Mouse (Mus musculus): Measurements from ENCODE around the gene Mta1.

Mta1 gene

GRCm38 (mm10) chr12:113148381-113149035 lies 50.4 kb downstream of the Mta1 start:
- peak; percentile 91 for DNase-seq (ENCODE audit: low read depth, low spot score)

- DNase-seq (ENCODE audit: low read depth, low spot score) = no peak
These were observed 51.3 kb downstream of the Mta1 start for GRCm38 (mm10) chr12:113149341-113149740.

DNA sequence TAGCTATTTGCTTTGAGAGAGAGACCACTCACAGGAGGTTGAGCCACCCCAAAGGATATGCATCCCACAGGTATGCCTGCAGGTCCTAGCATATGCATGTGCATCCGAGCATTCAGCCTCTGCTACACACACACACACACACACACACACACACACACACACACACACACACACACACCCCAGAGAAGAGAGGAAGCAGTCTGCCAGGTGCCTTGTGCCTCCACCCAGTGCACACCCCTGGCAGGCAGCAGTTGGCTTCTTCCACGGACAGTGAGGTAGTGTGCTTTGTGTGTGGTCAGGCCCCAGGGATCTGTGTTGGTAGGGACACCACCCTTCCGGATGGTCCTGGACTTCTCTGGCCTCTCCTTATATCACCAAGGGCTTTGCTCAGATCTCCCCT lies 51.8 kb downstream of the Mta1 start:
- DNase-seq (ENCODE audit: low read depth, low spot score) = no peak

- no peak for DNase-seq (ENCODE audit: low read depth, low spot score)
These were observed 52.5 kb downstream of the Mta1 start for GRCm38 (mm10) chr12:113150591-113150990.

DNA sequence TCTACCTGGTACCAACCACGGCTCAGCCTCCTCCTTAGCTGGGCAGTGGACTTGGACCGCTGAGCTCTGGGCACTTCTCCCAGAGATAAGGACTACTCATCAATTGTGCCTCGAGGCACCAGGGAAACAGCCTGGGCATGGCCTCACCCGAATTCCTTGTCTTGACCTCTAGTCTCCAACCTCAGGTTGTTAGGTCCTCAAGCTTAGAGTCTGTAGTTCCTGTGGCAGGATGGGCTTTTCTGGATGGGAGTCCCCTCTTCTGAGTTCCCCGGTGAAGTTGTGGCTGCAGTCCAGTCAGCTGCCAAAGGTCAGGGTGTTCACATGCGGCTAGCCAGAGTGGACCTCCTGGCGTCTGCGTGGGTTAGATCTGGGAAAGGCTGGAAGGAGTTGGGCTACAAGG lies 53.0 kb downstream of the Mta1 start:
- no peak for DNase-seq (ENCODE audit: low read depth, low spot score)

DNA sequence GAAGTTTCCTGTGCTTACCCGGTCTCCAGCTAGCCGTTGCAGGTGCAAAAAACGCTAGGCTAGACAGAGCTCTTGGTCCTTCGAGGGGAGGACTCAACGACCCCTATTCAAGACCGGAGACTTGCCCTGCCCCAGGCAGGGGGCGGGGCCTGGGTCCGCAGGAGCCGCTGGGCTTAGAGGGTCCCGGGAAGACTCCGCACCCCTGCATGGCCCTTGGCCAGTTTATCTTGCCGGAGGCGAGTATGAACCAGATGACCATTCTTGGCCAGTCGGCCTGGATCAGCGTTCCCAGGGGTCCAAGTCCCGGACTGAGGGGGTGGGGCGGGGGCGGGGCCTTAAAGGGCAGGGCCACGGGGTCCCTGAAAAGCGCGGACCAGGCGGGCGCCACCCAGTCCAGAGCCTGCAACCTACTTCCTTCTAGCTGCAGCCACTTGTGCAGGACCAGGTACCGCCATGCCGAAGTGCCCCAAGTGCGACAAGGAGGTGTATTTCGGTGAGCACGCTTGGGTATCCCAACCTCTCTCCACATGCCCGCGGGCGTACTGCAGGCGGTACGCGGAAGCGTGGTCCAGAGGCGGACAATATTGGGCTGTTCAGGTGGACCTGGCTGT lies 53.7 kb downstream of the Mta1 start:
- no peak for DNase-seq (ENCODE audit: low read depth, low spot score)

- peak; percentile 56 for DNase-seq (ENCODE audit: low read depth, low spot score)
These were observed 54.2 kb downstream of the Mta1 start for GRCm38 (mm10) chr12:113152272-113152661.

GRCm38 (mm10) chr12:113152991-113153525 lies 55.0 kb downstream of the Mta1 start:
- DNase-seq (ENCODE audit: low read depth, low spot score) = no peak

DNA sequence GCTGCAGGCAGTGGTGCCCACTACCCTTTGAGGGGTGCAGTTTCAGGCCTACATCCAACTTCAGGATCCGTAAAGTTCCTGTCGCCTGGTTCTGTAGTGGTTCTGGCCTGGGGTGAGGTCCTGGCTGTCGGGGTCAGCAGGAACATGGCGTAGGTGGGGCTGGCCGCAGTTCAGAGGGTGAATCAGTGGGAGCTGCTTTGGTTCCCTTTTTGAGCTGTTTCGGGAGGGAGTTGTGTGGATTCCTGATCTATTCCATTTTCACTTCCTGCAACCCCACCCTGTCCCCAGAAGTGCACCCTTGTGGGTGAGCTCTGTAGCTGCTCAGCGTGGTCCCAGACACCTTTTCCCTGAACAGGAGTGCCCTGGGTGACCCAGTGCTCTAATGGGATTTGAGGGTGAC lies 55.9 kb downstream of the Mta1 start:
- DNase-seq (ENCODE audit: low read depth, low spot score) = no peak

DNA sequence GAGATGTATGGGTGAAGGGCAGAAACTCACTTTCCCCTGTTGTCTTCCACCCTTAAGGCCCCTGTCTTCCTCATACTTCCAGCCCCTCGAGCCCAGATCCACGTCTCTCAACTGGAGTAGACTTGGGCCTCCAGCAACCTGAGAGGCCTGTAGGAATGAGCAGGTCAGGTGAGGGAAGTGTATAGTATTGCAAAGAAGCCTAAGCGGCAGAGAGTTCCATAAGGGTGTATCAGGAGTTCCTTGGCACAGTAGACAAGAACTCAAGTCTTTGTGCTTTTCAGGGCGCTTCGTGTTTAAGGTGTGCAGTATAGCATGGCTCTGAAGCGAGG lies 56.6 kb downstream of the Mta1 start:
- no peak for DNase-seq (ENCODE audit: low read depth, low spot score)

- peak; percentile 52 for DNase-seq (ENCODE audit: low read depth, low spot score)
These were observed 57.1 kb downstream of the Mta1 start for GRCm38 (mm10) chr12:113155076-113155771.

- DNase-seq (ENCODE audit: low read depth, low spot score) = peak; percentile 100
These were observed 57.9 kb downstream of the Mta1 start, which contains the start of gene Tedc1 for GRCm38 (mm10) chr12:113155887-113156539. Gene Tedc1 (plus strand): TSS chr12:113156421.

DNA sequence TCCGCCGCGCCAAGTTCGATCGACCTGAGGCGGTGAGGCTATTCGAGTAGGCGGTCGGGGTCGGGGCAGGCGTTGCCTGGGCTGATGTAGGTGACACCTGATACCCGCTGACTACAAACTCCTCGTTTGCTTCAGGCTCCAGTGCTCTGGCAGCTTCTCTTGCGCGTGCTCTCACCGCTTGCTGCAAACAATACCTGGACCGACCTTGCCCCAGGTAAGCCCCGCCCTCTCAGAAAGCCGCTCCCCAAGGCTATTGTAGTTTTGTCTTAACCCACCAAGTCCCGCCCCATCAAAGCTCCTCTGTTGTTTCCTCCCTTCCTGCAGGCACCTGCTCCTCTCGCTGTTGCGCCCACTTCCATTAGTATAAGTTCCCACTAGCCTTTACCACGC lies 58.5 kb downstream of the Mta1 start:
- peak; percentile 94 for DNase-seq (ENCODE audit: low read depth, low spot score)

DNA sequence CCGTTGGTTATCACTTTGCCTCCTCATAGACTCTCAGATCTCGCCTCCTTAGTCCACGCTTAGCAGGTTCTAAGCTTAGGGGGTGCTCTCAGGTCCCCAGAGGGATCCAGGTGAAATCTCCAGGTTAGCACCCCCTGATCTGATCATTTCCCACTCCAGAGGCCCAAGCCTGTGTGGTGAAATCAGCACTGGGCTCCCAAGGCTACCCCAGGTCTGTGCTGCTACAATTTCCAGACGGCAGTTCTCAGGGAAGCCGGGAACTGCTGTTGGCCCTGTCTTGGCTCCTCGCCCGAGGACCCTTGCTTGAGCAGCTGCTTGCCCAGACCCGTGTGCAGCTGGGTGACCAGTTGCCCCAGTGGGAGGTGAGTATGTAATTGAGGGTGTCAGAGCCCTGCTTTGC lies 58.9 kb downstream of the Mta1 start:
- no peak for DNase-seq (ENCODE audit: low read depth, low spot score)

DNA sequence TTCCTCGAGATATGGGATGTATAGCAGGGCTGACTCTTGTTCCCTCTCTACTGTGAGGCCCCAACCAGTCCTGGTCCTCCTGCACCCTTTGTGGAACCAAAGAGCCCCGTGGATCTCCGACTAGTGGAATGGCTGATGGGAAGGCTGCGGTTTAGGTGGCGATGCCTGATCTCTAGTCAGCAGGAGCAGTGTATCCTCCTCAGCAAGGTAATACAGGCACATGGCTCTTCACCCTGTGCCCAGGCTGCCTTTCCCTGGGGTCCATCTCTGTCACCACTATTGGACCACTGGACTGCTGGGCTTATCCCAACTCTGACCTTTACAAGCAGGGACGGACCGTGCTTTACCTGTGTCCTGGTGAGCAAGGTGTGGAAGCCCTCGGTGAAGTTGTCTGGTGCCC lies 59.4 kb downstream of the Mta1 start:
- no peak for DNase-seq (ENCODE audit: low read depth, low spot score)

GRCm38 (mm10) chr12:113157971-113158370 lies 59.9 kb downstream of the Mta1 start:
- DNase-seq (ENCODE audit: low read depth, low spot score) = no peak

- no peak for DNase-seq (ENCODE audit: low read depth, low spot score)
These were observed 65.5 kb downstream of the Mta1 start for GRCm38 (mm10) chr12:113163561-113164006.

- DNase-seq (ENCODE audit: low read depth, low spot score) = no peak
These were observed 70.0 kb downstream of the Mta1 start for GRCm38 (mm10) chr12:113168031-113168536.

DNA sequence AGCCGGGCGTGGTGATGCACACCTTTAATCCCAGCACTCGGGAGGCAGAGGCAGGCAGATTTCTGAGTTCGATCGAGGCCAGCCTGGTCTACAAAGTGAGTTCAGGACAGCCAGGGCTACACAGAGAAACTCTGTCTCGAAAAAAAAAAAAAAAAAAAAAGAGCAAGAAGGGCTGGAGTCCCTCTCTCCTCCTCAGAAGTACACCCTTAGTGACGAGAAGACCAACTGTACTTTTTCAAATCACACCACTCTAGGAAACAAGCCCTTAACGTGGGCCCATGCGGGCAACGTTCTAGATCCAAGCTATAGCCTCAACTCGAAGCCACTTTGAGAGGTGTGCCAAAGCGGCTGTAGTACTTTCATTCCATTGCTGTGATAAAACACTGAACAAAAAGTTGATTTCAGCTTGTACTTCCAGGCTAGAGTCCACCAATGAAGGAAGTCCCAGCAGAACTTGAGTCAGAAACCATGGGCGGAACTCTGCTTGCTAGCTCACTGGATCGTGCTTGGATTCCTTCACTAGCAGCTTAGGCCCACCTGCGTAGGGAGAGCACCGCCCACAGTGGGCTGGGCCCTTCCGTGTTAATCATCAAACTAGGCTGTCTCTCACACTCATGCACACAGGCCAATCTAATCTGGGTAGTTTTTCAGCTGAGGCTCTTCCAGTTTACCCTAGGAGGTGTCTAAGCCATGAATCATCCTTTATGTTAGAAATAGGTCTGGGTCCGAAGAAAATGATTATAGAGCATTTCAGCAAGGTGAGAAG lies 79.1 kb downstream of the Mta1 start:
- no peak for DNase-seq (ENCODE audit: low read depth, low spot score)

GRCm38 (mm10) chr12:113181020-113181419 lies 82.9 kb downstream of the Mta1 start:
- no peak for DNase-seq (ENCODE audit: low read depth, low spot score)

- DNase-seq (ENCODE audit: low read depth, low spot score) = no peak
These were observed 86.9 kb downstream of the Mta1 start for GRCm38 (mm10) chr12:113184945-113185344.
